Mouse (Mus musculus) frontal cortex, adult (tissue): Measurements from ENCODE around the gene Dmgdh.

ENCODE experiments used
- ATAC-seq: cut with Nextera tagmentation; 2 replicates; pipeline ENCODE4 v1.9.2; 2017; ENCODE audit warnings: mild to moderate bottlenecking, moderate library complexity, mixed read lengths; ENCODE audit not compliant: low TSS enrichment

Dmgdh gene

DNA sequence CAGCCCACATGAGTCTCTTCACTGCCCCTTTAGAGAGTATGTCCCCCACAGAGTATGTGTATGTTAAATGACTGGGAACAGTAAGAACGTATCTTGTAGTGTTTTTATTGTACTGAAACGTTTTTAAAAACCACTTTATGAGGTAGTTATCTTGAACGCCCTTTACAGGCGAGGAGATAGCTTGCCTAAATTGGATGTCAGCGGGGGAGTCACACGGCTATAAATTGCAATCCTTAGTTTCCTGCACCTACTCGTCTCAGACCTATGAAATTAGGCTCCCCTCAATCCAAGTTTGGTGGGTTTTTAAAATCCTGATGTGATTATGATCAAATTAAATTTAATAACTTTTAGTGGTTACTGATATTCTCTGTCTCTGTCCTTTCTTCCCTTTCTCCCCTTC is 98.6 kb downstream of the Dmgdh start:
- ATAC-seq: peak; percentile 22; the same call in 1 of the 2 replicates

- ATAC-seq: no peak
These were observed 99.6 kb downstream of the Dmgdh start for GRCm38 (mm10) chr13:93773704-93774315.

GRCm38 (mm10) chr13:93782823-93783222 is 108.6 kb downstream of the Dmgdh start:
- ATAC-seq: no peak

DNA sequence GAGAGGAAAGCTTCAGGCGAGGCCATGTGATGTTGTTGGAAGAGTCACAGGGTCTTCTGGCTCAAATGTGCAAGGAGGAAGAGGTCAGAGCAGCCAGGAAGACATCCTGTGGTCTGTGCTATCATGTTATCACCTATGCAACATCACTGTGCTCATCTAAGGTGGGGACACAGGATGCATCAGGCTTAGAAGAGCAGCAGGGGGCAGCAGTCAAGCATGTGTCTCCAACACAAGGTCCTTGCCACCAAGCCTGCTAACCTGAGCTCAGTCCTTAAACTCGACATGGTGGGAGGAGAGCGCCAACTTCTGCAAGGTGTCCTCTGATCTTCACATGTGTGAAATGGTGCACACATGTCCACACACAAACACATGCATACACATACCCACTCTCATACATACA is 111.1 kb downstream of the Dmgdh start:
- peak; percentile 60; the same call in 1 of the 2 replicates for ATAC-seq

GRCm38 (mm10) chr13:93786051-93786450 is 111.8 kb downstream of the Dmgdh start:
- 0 out of 2 replicates have a peak, but pooled peaks have one; percentile 11 for ATAC-seq

DNA sequence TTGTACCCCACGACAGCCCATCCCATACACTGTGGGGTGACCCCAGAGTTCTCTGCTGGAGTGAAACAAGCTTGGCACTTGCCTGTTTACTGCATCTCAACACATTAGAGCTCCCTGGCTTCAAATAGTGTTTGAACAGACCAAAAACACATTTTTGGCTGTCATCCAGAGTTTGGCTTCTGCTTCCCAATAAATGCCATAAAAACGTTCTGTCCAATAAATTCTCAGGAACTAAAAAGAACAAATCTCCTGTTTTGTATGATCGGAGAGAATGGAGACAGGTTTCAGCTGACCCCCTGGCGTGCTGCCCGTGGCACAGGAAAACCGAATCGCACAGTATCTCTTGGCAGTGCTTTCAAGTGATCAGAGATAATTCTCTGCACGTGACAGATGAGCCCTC is 113.4 kb downstream of the Dmgdh start:
- no peak for ATAC-seq

DNA sequence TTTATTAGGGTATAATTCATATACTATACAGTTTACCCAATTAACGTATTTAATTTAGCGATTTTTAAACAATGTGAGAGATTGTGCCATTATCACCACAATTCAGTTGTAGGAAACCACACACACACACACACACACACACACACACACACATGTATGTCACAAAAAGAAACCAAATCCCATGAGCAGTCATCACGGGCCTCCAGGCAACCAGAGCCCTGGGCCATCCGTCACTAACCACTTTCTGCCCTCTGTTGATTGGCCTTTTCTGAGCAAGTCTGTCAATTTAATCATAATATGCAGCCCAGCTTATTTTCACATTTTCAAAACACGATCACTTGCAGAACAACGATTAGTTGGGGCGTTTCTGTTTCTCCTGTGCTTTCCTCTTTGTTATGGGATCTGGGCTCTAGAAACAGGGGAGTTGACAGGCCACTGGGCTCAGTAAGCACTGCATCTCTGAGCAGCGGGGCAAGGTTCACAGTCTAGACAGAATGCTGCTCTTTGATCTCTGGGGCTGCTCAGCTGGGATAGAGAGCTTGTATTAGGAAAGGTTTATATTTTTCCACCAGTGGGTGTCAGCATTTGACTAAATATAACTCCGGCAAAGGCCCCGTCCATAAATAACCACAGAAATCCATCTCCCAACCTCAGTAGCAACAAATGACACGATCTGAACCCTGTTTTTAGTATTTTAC is 118.9 kb downstream of the Dmgdh start:
- ATAC-seq: peak; percentile 70

GRCm38 (mm10) chr13:93793643-93794182 is 119.5 kb downstream of the Dmgdh start:
- ATAC-seq: no peak

- ATAC-seq: peak; percentile 81
These were observed 122.9 kb downstream of the Dmgdh start for GRCm38 (mm10) chr13:93797011-93797600.
